Mouse (Mus musculus) heart, embryonic 11.5 days (tissue): Measurements from ENCODE around the gene Azin2. TPM values are rescaled to one million over a fixed set of nuclear protein-coding genes. Genes with fewer than 3 reads are reported as not detected.

Experiments
- ATAC-seq: fragments of 200-750 bp; cut with Nextera tagmentation; replicated peaks from 2 replicates; pipeline ENCODE4 v1.8.0; 2017; ENCODE audit warnings: moderate library complexity; ENCODE audit not compliant: insufficient number of reproducible peaks, low FRiP score, low TSS enrichment
- H3K27ac ChIP-seq: fragments of 300-500 bp; sonication (generic); 2 replicates; pipeline ENCODE4 v1.5.1; 2014; ENCODE audit warnings: mild to moderate bottlenecking, low read depth, low read length
- H3K27me3 ChIP-seq: fragments of 300-500 bp; sonication (generic); 2 replicates; pipeline ENCODE4 v1.6.1; 2014; ENCODE audit warnings: mild to moderate bottlenecking, low read length, mixed read lengths; ENCODE audit not compliant: control insufficient read depth, insufficient read depth
- H3K36me3 ChIP-seq: fragments of 300-500 bp; sonication (generic); 2 replicates; pipeline ENCODE4 v1.6.1; 2014; ENCODE audit warnings: mild to moderate bottlenecking, low read length, moderate library complexity, mixed read lengths; ENCODE audit not compliant: control insufficient read depth, insufficient read depth
- H3K4me1 ChIP-seq: fragments of 300-500 bp; sonication (generic); 2 replicates; pipeline ENCODE4 v1.6.1; 2014; ENCODE audit warnings: low read length; ENCODE audit not compliant: control insufficient read depth, insufficient read depth
- H3K4me2 ChIP-seq: fragments of 300-500 bp; sonication (generic); 2 replicates; pipeline ENCODE4 v1.6.1; 2014; ENCODE audit warnings: mild to moderate bottlenecking, moderate library complexity
- H3K4me3 ChIP-seq: fragments of 300-500 bp; sonication (generic); 2 replicates; pipeline ENCODE4 v1.5.1; 2014; ENCODE audit warnings: low read depth, low read length
- H3K9ac ChIP-seq: fragments of 300-500 bp; sonication (generic); 2 replicates; pipeline ENCODE4 v1.6.1; 2014; ENCODE audit warnings: mild to moderate bottlenecking, low read depth, low read length, moderate library complexity
- H3K9me3 ChIP-seq: fragments of 300-500 bp; sonication (generic); replicated peaks from 2 replicates; pipeline ENCODE4 v1.6.1; 2016; ENCODE audit warnings: low read length; ENCODE audit not compliant: control insufficient read depth
- WGBS: fragments of 180-500 bp; shearing (Covaris S2); extraction: QIAGEN DNeasy Blood & Tissue Kit; methylation state at CpG from one replicate; pipeline ENCODE4 v1.1.7; 2014; ENCODE audit not compliant: insufficient replicate concordance; 5-methylcytosine and 5-hydroxymethylcytosine counted together
- polyA plus RNA-seq: library from polyadenylated mRNA; unstranded; fragments of >200 nt; fragmentation: Nextera tagmentation; extraction: Ambion mirVana; gene quantifications from 2 replicates; pipeline ENCODE4 v1.2.1, GENCODE M21; 2014

Gene Azin2
- polyA plus RNA-seq, 1 experiment from 2014 or later = 4.1 TPM

DNA sequence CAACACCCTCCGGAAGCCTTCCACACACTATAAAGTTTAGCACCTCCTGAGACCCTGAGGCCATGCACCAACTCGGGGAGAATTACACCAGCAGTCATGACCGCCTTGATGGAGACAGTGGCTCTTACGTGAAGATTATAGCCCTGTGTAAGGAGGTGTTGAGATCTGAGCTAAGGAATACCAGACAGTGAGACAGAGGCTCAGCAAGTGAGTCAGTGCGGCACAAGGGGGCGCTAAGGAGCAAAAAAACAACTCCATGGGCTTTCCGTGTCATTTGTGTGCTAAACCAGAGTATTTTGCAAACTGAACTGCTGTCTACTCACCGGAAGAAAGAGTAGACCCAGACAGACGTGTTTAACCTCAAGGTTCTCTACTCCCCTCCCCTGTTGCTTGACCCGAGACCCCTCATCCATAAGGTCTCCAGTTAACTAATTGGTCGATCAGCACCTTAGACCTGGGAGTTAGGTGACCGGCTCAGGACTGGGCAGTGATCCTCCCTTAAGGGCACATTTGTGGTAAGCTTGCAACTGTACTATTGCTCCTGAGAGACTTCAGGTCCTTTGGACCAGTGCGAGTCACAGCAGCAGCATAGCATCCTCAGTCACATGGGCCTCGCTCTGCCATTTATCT lies 8.9 kb upstream of the Azin2 start:
- Histone ChIP-seq H3K4me2 (no peak overlapping the region), H3K4me3 (no peak overlapping the region), H3K27ac (no peak overlapping the region), H3K9ac (no peak overlapping the region), H3K27me3 (no peaks in the 10 kb centered on the region; the same call in 1 of the 2 replicates), H3K9me3 (no peaks in the 10 kb centered on the region), H3K4me1 (peaks cover 2% of the 10 kb centered on the region; the same call in 1 of the 2 replicates), H3K36me3 (no peaks in the 10 kb centered on the region)
- WGBS = 41% methylated on average over 14 of the region's 14 CpGs
- ATAC-seq = no peak

GRCm38 (mm10) chr4:128970417-128970807 lies 8.2 kb upstream of the Azin2 start:
- H3K4me1 ChIP-seq = peaks cover 2% of the 10 kb centered on the region; the same call in 1 of the 2 replicates
- no peaks in the 10 kb centered on the region for H3K36me3 ChIP-seq
- H3K9ac ChIP-seq = no peak overlapping the region
- H3K27ac ChIP-seq = no peak overlapping the region
- no peaks in the 10 kb centered on the region for H3K9me3 ChIP-seq
- H3K4me3 ChIP-seq = no peak overlapping the region
- no peak overlapping the region for H3K4me2 ChIP-seq
- WGBS = 68% methylated on average over 7 of the region's 8 CpGs
- no peaks in the 10 kb centered on the region; the same call in 1 of the 2 replicates for H3K27me3 ChIP-seq
- ATAC-seq = no peak

GRCm38 (mm10) chr4:128969607-128970416 lies 7.6 kb upstream of the Azin2 start:
- peaks cover 2% of the 10 kb centered on the region; the same call in 1 of the 2 replicates for H3K4me1 ChIP-seq
- H3K27ac ChIP-seq = no peak overlapping the region
- H3K36me3 ChIP-seq = no peaks in the 10 kb centered on the region
- no peak overlapping the region for H3K9ac ChIP-seq
- ATAC-seq = no peak
- H3K9me3 ChIP-seq = no peaks in the 10 kb centered on the region
- no peak overlapping the region for H3K4me2 ChIP-seq
- no peaks in the 10 kb centered on the region; the same call in 1 of the 2 replicates for H3K27me3 ChIP-seq
- no peak overlapping the region for H3K4me3 ChIP-seq
- WGBS = 59% methylated on average over 18 of the region's 18 CpGs

- H3K36me3 ChIP-seq = no peaks in the 10 kb centered on the region
- H3K27me3 ChIP-seq = peaks cover 4% of the 10 kb centered on the region
- H3K9ac ChIP-seq = no peak overlapping the region
- H3K4me3 ChIP-seq = no peak overlapping the region
- no peak overlapping the region for H3K4me2 ChIP-seq
- H3K4me1 ChIP-seq = peaks cover 2% of the 10 kb centered on the region; the same call in 1 of the 2 replicates
- WGBS = 70% methylated on average over 5 of the region's 5 CpGs
- no peak for ATAC-seq
- H3K9me3 ChIP-seq = no peaks in the 10 kb centered on the region
- no peak overlapping the region for H3K27ac ChIP-seq
These were observed 6.8 kb upstream of the Azin2 start for GRCm38 (mm10) chr4:128969081-128969480.

DNA sequence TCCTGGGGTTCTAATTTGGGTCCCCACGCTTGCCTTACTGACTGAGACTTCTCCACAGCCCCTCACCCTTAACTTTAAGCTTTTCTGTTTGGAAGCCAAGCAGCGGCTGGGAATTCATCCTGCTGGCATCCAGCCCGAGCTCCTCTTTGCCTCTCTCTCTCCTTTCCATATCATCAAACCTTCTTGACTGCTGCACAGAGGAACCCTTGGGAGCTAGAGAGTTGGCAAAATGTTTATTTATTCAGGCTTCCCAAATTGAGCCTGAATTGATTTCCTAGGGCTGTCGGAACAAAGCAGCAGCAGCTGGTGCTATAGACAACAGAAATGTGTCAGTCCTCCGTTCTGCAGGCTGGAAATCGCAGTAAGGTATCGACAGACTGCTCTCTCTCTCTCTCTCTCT lies 4.5 kb upstream of the Azin2 start:
- Histone ChIP-seq H3K9ac (no peak overlapping the region), H3K9me3 (no peaks in the 10 kb centered on the region), H3K36me3 (no peaks in the 10 kb centered on the region), H3K4me2 (no peak overlapping the region), H3K4me1 (peaks cover 7% of the 10 kb centered on the region; the same call in 1 of the 2 replicates), H3K27me3 (peaks cover 15% of the 10 kb centered on the region), H3K27ac (no peak overlapping the region), H3K4me3 (no peak overlapping the region)
- WGBS = 36% methylated on average over 7 of the region's 7 CpGs
- ATAC-seq = no peak

- ATAC-seq = no peak
- no peaks in the 10 kb centered on the region for H3K36me3 ChIP-seq
- peak overlapping the region; percentile 72 for H3K4me3 ChIP-seq
- no peak overlapping the region for H3K9ac ChIP-seq
- H3K4me2 ChIP-seq = peak overlapping the region; percentile 93
- no peaks in the 10 kb centered on the region for H3K9me3 ChIP-seq
- WGBS = 14% methylated on average over 9 of the region's 9 CpGs
- H3K27ac ChIP-seq = no peak overlapping the region
- H3K27me3 ChIP-seq = peaks cover 39% of the 10 kb centered on the region
- peaks cover 14% of the 10 kb centered on the region for H3K4me1 ChIP-seq
These were observed 666 bp upstream of the Azin2 start for GRCm38 (mm10) chr4:128962926-128963290.

GRCm38 (mm10) chr4:128961301-128962028 lies 777 bp downstream of the Azin2 start:
- H3K4me2 ChIP-seq = peak overlapping the region; percentile 93
- H3K36me3 ChIP-seq = no peaks in the 10 kb centered on the region
- H3K9ac ChIP-seq = peak overlapping the region; percentile 74
- H3K9me3 ChIP-seq = no peaks in the 10 kb centered on the region
- peak overlapping the region; percentile 72 for H3K4me3 ChIP-seq
- H3K27ac ChIP-seq = no peak overlapping the region
- peaks cover 39% of the 10 kb centered on the region for H3K27me3 ChIP-seq
- 4% methylated on average over 16 of the region's 16 CpGs for WGBS
- ATAC-seq = no peak
- H3K4me1 ChIP-seq = peaks cover 12% of the 10 kb centered on the region

GRCm38 (mm10) chr4:128959676-128960075 lies 2.6 kb downstream of the Azin2 start:
- Histone ChIP-seq H3K9ac (no peak overlapping the region), H3K27me3 (peaks cover 39% of the 10 kb centered on the region), H3K4me3 (no peak overlapping the region), H3K4me1 (peaks cover 12% of the 10 kb centered on the region), H3K9me3 (no peaks in the 10 kb centered on the region), H3K27ac (no peak overlapping the region), H3K4me2 (no peak overlapping the region), H3K36me3 (no peaks in the 10 kb centered on the region)
- no peak for ATAC-seq
- WGBS = 83% methylated on average over 17 of the region's 17 CpGs
